Mouse (Mus musculus) ovary, postnatal 14 days (tissue): ENCODE measurements around the gene Cdx2.
A peak's percentile ranks its signal among the peaks of the same experiment; 100 is the strongest.

Experiments used
- DNase-seq: peaks from one replicate; pipeline ENCODE4 v3.0.0; 2022; ENCODE audit warnings: low spot score

Cdx2 gene

DNA sequence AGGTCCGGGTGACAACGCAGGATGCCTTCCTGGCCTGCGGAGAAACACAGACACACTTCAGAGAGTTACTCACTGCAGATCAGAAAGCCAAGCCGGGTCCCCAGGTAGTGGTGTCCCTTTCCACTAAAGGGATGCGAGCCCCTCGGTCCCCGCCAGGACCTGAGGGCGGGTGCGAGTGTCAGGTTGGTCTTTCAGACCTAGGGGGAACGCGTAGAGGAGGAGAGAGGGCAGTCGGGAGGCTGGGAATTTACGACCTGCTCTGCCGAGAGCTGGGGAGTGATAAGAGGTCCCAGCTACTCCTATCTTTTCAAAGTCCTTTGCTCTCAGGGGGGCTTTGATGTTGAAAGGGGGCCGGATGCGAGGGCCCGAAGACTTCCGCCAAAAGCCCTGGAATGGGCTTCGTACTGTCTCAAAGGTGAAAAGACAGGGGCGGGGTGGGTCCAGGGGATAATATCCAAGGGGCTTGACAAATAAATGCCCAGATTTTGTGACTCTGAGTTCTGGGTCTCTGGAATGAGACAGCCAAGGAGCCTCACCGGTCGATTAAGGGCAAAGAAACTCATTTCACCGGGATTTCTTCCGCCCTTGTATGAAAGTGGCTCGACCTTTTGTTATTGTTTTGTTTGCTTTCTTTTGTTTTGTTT lies 8.5 kb upstream of the Cdx2 start:
- DNase-seq, result no peak

DNA sequence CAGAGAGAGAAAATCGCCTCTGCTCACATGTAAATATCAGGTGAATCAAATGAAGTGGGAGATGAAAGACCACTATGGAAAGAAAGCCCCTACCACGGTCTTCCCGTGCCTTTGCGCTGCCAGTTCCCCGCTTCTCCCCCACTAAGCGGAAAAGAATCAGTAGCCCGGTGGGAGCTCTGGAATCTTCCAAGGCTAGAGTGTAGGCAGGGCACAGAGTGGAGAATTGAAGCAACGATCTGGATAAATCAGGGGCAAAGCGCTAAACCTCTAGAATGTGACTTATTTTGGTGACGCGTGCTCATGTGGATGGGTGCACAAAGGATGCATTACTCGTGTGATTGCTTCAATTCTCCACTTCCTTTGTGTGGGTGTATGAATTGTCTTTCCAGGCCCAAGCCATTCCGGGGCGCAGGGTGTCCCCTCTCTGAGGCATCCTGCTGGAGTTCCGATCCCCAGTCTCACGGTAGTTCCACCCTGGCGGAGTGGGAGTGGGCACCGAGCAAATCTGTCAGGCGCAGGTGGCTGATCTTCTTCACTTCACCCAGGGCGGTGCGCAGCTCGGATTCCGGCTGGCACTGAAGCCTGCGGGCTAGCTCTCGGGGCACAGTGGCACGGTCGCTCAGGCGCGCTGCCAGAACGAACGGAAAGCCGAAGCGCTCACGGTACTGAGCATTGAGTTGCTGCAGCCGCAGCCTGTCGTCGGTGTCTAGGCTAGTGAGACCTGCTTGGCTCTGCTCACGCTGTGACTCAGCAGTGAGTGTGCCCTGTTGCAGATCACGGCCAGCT lies 7.8 kb upstream of the Cdx2 start:
- DNase-seq, result no peak

DNA sequence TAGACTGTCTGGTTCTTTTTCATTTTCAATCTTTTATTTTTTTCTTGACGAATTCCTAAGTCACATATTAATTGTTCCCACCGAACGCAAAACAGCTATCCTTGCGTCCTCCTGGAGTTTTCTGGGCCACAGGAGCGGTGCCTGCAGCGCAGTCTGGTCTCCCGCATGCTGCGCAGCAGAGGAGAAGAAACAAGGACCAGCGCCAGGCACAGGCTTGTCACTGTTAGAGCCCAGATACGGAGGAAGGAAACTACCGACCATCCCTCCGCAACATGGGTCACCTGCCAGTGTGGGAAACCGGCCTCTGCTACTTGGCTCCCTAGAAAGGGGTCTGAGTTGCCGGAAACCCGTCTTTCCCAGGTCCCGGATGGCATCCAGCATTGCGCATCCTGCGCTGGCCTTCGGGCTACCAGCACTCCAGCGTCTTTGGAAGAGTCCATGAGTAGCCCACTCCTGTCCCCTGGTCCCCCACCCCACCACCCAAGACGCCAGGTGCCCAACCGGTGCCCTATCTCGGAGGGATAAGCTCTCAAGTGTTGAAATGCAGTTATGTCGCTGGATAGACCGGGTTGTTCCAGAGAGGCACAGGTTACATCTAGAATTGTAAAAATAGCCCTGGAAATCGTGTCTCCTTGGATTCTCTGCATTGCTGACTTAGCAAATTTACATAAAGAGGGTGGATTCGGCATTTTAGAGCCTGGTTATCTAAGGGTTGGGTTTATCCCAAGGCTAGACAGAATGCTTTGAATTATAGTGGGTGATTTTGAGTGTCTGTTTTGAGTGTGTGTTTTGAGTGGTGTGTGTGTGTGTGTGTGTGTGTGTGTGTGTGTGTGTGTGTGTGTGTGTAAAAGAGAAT lies 6.0 kb upstream of the Cdx2 start:
- no peak for DNase-seq

GRCm38 (mm10) chr5:147309786-147310185 lies 2.7 kb upstream of the Cdx2 start:
- no peak for DNase-seq

GRCm38 (mm10) chr5:147308451-147308850 lies 1.4 kb upstream of the Cdx2 start:
- no peak for DNase-seq

DNA sequence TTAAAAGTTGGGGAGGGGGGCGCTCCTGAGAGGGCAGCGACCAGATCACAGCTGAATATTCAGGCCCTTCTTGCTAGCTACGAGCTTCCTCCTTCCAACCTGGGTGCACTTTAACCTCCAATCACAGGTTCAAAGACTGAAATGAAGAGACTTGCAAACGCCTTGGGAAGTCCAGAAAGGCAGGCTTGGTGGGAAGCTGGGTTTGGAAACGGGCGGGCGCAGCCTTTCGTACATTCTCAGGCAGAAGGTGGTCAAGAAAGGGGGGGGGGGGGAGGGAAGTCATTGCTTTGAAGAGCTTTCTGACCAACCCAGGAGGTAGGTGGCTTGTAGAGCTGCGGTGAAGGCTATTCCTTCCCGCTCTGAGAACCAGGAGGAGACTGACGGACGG lies 322 bp upstream of the Cdx2 start:
- DNase-seq, result no peak

- no peak for DNase-seq
These were observed 1.0 kb downstream of the Cdx2 start for GRCm38 (mm10) chr5:147305856-147306637.

DNA sequence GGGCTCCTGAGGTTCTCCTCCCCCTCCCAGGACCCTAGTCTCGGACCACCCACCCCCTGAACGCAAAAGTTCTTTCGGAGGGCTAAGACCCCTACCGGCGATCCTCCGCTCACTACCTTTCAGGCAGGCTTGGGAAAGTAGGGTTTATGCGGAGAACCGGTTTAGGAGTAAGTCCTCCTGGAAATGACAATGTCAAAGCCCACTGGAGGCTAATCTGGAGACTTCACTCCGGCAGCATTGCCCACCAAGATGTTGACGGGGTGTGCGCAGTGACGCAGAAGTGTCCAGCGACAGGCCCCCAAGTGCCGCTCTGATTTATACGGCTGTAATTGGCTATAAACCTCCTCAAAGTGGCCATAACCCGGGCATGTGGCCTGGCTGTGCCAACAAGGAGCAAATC lies 1.9 kb downstream of the Cdx2 start:
- no peak for DNase-seq

DNA sequence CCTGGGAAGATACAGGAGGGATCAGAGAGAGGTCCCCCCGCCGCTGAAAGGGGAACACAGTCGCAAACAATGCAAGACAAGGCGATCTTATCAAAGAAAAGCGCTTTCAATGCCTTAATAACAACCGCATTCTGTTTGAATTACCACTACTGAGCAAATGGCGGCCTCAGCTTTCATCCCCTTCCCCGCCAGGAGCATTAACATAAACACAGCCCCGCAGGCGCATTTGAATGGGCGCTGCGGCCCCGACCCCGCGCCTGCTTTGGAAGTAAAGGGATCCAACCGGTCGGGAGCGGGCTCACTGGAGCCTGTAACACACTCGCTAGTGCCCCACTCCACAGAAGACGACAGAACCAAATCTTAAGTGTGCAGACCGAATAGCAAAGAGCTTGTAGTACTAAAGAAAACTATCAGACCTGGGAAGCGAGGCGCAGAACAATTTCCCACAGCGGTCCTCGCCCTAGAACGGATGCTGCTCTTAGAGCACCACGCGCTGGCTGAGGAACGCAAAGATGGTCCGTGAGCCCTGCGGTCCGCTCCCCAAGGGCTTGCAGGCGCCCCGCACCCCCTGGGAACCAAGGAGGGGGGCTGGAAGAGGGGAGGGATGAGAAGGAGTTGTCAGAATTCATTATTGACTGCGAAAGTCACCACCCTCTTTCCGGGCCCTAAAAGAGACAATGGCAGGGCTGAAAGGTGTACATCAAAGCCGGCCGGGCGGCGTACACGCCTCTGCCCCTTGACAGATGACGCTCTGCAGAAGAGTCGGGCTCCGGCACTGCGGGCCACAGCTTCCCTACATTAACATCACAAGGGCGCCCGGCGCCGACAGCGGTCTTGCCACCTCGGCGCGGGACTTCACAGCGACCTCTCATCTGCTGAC lies 2.6 kb downstream of the Cdx2 start:
- DNase-seq, result no peak

GRCm38 (mm10) chr5:147302746-147303400 lies 4.2 kb downstream of the Cdx2 start:
- DNase-seq, result no peak

GRCm38 (mm10) chr5:147302141-147302540 lies 4.9 kb downstream of the Cdx2 start:
- DNase-seq, result no peak

- DNase-seq, result no peak
These were observed 5.3 kb downstream of the Cdx2 start for GRCm38 (mm10) chr5:147301781-147302070.

- DNase-seq, result no peak
These were observed 5.9 kb downstream of the Cdx2 start for GRCm38 (mm10) chr5:147300917-147301780.

DNA sequence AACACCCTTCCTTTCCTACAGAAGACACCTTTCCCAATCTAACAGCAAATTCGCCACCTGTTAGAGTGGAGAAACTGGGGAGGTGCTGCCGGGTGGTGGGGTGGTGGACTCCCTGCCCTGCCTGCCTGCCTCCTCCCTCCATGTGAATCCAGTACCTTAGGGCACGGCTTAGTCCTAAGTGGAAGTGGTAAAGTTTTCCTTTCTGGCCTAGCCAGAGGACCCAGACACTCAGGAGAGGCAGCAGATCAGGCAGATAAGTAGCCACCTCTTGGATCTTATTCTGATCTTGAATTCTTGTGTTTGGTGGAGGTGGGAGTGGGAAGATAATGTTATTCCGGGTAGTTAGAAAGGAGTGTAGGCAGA lies 7.1 kb downstream of the Cdx2 start:
- no peak for DNase-seq

DNA sequence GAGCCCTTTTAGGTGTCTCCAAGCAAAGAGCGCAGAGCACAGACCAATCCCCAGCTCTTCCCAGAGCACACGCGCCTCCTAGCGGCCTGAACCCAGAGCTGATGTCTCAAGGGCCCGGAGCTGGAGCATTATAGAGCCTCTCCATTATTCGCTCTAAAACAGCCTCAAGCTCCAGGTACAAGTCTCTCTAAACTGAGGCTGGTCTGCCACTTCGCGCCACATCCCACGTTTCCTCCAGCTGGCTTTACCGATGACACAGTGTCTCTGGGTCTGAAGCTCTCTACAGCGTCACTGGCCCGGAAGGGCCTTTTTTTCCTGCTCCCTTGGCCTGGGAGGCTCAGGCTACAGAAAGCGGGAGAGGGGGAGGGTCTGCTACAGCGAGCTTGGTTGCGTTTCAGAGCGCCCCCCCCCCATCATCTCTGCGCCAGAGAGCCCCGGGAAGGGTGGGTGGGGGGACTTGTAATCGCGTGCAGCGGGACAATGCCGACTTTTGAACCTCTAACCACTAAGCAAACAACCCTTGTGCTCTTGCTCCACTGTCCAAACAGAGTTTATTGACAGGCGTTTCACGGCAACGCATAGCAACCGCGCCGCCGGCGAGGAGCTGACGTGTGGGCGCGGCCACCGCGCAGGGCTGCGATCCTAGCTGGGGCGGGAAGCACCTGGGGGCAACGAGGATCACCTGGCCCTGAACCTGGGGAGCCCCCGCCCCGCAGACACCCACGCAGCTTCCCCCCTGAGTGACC lies 7.6 kb downstream of the Cdx2 start:
- DNase-seq, result peak; percentile 27

DNA sequence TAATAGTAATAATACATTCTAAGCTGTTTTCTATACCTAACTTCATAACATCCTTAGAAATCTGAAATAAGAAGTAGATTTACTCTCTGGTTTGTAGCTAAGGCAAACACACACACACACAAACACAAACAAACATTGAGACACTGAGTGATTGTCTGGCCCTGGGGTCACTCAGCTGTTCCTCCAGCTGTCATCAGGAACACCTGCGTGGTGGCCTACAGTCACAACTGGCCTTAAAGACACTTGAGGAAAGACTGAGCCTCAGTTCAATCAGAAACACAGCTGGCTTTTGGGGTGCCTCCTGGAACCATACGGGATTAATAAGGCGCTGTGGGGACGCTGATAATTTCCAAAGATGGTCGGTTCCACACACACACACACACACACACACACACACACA lies 9.8 kb downstream of the Cdx2 start:
- no peak for DNase-seq

DNA sequence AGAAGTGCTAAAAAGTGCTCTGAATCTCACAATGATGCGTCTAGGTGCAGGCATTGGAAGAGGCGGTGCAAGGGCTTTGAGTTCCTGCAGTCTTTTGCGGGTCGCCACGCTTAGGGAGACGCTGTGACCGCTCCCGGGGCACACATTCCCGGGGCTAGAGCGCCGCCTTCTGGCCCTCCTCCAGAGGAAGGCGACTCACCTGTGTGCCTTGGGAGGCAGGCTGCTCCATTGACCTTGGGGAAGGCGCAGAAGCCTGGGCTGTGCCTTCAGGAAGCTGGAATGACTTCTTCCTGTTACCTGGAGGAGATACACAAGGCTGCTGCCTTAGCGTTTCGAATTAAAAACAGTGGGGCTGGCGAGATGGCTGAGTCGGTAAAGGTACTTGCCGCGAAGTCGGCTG lies 12.9 kb downstream of the Cdx2 start:
- no peak for DNase-seq

- peak; percentile 29 for DNase-seq
These were observed 13.8 kb downstream of the Cdx2 start for GRCm38 (mm10) chr5:147293127-147293910.
